Mouse (Mus musculus) erythroblast, embryonic 14.5 days (primary cell): ENCODE measurements at regions not wholly inside any gene's neighbourhood (a gene's known extent, or its start where the extent isn't known, plus 50 kb on each side); places are given as distances from the start of the nearest gene placed in this dataset.

Experiments used
- H3K27me3 ChIP-seq: 2 replicates; pipeline ENCODE4 v1.6.1; 2012; ENCODE audit warnings: inconsistent platforms; ENCODE audit not compliant: control insufficient read depth
- H3K36me3 ChIP-seq: 2 replicates; pipeline ENCODE4 v1.6.1; 2012; ENCODE audit warnings: mild to moderate bottlenecking, inconsistent platforms; ENCODE audit not compliant: control insufficient read depth
- H3K4me1 ChIP-seq: 2 replicates; pipeline ENCODE4 v1.6.1; 2012; ENCODE audit warnings: inconsistent platforms; ENCODE audit not compliant: control insufficient read depth
- H3K4me3 ChIP-seq: replicated peaks from 2 replicates; pipeline ENCODE3; 2012; ENCODE audit warnings: moderate library complexity, mild to moderate bottlenecking, inconsistent platforms
- H3K9me3 ChIP-seq: 2 replicates; pipeline ENCODE4 v1.6.1; 2012; ENCODE audit warnings: low read length, inconsistent platforms, mixed read lengths; ENCODE audit not compliant: control insufficient read depth
- GATA1 ChIP-seq: IDR thresholded peaks from 2 replicates; pipeline ENCODE4 v1.6.1; 2012; ENCODE audit warnings: low read length, inconsistent platforms, mixed read lengths
- TAL1 ChIP-seq: IDR thresholded peaks from 3 replicates; pipeline ENCODE4 v1.6.1; 2012; ENCODE audit warnings: low read length, inconsistent platforms, mixed read lengths

DNA sequence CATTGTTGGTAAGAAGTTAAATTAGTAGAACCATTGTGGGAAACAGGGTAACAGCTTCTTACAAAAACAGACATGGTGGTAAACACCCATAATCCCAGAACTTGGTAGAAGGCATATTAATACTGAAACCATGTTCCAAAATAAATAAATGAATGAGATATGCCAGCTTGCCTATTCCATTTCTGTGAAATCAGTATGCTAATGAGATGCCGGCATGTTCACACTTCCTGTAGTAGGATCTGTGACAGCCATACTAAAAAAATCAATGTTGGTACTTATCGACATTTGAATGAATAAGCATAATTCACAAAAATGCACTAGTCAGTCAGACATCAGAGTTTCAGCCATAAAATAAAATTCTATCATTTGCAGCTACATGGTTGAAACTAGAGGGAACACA, 559.7 kb upstream of the Atp2b1 start:
- H3K36me3 ChIP-seq = no peaks in the 10 kb centered on the region
- no peak for TF ChIP-seq GATA1
- no peak for TF ChIP-seq TAL1
- no peak overlapping the region for H3K4me3 ChIP-seq
- H3K27me3 ChIP-seq = no peaks in the 10 kb centered on the region
- no peaks in the 10 kb centered on the region for H3K4me1 ChIP-seq
- no peaks in the 10 kb centered on the region for H3K9me3 ChIP-seq

DNA sequence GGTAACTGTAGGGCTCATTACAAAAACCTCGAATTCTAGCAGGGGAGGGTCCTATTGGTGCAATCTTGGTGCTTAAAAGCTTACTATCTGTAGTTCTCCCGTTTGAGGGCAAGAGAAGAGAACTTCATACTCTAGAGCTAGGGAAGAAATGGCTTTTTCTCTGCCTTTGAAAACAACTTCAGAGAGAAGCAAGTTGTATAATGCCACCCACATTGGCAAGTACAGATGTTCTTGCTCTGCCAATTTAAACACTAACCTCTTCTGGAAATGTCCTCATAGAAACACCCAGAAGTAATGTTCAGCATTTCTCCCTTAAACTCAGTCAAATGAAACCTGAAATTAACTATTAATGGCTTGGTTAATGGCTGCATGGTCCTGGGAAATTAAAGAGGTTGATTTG, 549.6 kb upstream of the Atp2b1 start:
- Histone ChIP-seq H3K36me3 (no peaks in the 10 kb centered on the region), H3K4me1 (no peaks in the 10 kb centered on the region), H3K4me3 (no peak overlapping the region), H3K9me3 (peaks cover 3% of the 10 kb centered on the region; the same call in 1 of the 2 replicates), H3K27me3 (no peaks in the 10 kb centered on the region)
- TF ChIP-seq TAL1 (no peak), GATA1 (no peak)

DNA sequence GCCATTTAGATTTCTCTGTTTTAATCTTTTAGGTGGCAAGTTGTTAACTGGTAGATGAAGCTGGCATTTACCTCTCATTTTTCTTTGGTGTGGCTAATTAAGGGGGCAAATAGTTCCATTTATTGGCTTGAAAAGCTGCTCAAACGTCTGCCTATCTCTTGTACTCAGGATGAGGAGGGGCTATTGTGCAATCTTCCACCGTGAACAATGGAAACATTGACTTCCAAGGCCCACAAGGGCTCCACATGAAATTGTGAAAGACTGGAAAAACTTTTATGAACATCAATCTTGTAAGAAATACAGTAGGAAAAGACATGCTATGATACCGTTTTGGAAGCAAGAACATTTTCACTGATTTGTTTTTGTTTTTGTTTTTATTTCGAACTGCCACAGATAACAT, 541.6 kb upstream of the Atp2b1 start:
- TF ChIP-seq GATA1 (no peak), TAL1 (no peak)
- no peaks in the 10 kb centered on the region for H3K27me3 ChIP-seq
- no peaks in the 10 kb centered on the region for H3K36me3 ChIP-seq
- no peaks in the 10 kb centered on the region for H3K4me1 ChIP-seq
- H3K4me3 ChIP-seq = no peak overlapping the region
- peaks cover 3% of the 10 kb centered on the region; the same call in 1 of the 2 replicates for H3K9me3 ChIP-seq

DNA sequence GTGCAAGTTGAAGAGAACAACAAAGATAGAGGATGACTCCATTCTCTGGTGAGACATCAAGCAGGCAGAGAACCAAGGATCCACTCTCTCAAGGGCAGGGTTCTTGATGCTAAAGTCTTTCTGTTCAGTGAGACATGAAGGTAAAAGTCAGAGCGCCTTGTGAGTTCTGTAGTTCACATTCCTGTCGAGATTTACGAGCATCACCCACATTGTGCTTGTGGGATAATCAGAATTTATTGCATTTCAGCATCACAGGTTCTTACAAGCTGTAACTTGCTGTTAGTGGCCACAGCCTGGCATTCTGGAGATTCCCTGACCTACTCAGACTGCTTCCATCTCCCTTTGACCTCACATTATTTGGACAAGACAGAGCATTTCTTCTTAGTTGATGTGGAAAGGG, 540.9 kb upstream of the Atp2b1 start:
- Histone ChIP-seq H3K4me1 (no peaks in the 10 kb centered on the region), H3K27me3 (no peaks in the 10 kb centered on the region), H3K4me3 (no peak overlapping the region), H3K9me3 (peaks cover 3% of the 10 kb centered on the region; the same call in 1 of the 2 replicates), H3K36me3 (no peaks in the 10 kb centered on the region)
- TF ChIP-seq TAL1 (no peak), GATA1 (no peak)

DNA sequence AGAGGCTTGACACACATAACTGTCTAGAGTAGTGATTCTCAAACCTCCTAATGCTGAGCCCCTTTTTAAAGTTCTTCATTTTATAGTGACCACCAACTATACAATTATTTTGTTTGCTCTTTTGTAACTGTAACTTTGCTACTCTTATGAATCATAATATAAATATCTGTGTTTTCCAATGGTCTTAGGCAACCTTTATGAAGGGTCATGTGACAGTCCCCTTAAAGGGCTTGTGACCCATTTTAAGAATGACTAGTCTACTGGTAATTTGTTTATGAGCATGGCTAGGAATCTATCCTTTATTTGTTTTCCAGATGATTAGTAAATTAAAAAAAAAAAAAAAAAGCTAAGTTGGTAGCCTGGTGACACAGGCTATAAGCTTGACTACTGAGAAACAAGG, 539.5 kb upstream of the Atp2b1 start:
- Histone ChIP-seq H3K36me3 (no peaks in the 10 kb centered on the region), H3K27me3 (no peaks in the 10 kb centered on the region), H3K4me1 (no peaks in the 10 kb centered on the region), H3K9me3 (0 out of 2 replicates have a peak, but pooled peaks cover 2% of the 10 kb centered on the region), H3K4me3 (no peak overlapping the region)
- TF ChIP-seq TAL1 = no peak
- TF ChIP-seq GATA1 = no peak

DNA sequence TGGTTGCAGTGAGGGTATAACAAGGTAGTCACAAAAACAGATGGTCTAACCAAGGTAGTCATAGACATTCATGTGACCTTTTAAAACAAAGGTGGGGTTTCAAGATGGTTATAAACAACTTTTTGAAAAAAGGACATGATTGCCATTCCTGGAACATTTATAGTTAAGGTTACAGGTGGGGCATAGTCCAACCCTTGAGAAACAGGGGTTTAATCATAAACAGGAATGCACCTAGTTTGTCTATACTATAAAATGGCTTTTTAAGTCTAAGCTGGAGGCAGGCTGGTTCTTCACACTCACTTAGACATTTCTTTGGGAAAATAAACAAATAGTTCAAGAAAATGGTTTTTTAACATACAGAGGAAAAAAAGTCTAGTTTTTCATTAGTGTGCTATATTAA, 525.7 kb upstream of the Atp2b1 start:
- no peaks in the 10 kb centered on the region for H3K4me1 ChIP-seq
- TF ChIP-seq TAL1 = no peak
- no peak for TF ChIP-seq GATA1
- H3K36me3 ChIP-seq = no peaks in the 10 kb centered on the region
- H3K4me3 ChIP-seq = no peak overlapping the region
- no peaks in the 10 kb centered on the region for H3K9me3 ChIP-seq
- no peaks in the 10 kb centered on the region for H3K27me3 ChIP-seq

DNA sequence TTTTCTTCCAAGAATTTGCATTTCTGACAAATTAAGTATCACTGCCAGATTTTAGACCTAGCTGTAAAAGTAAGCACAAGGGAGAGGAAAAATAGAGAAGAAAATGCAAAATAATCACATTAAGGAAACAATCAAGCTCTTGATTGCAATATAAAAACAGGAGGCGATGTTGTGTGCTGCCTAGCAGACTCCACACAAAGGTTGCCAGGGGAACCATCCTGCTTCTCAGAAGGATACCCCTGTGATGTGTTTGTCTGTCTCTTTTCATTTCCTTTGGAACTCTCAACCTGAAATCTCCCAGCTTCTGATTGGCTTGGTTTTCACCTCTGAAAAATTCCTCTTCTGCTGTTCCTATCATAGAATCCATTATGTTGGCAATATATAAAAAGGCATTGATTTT, 514.3 kb upstream of the Atp2b1 start:
- Histone ChIP-seq H3K27me3 (no peaks in the 10 kb centered on the region), H3K36me3 (no peaks in the 10 kb centered on the region), H3K4me1 (no peaks in the 10 kb centered on the region), H3K4me3 (no peak overlapping the region), H3K9me3 (no peaks in the 10 kb centered on the region)
- no peak for TF ChIP-seq GATA1
- no peak for TF ChIP-seq TAL1

DNA sequence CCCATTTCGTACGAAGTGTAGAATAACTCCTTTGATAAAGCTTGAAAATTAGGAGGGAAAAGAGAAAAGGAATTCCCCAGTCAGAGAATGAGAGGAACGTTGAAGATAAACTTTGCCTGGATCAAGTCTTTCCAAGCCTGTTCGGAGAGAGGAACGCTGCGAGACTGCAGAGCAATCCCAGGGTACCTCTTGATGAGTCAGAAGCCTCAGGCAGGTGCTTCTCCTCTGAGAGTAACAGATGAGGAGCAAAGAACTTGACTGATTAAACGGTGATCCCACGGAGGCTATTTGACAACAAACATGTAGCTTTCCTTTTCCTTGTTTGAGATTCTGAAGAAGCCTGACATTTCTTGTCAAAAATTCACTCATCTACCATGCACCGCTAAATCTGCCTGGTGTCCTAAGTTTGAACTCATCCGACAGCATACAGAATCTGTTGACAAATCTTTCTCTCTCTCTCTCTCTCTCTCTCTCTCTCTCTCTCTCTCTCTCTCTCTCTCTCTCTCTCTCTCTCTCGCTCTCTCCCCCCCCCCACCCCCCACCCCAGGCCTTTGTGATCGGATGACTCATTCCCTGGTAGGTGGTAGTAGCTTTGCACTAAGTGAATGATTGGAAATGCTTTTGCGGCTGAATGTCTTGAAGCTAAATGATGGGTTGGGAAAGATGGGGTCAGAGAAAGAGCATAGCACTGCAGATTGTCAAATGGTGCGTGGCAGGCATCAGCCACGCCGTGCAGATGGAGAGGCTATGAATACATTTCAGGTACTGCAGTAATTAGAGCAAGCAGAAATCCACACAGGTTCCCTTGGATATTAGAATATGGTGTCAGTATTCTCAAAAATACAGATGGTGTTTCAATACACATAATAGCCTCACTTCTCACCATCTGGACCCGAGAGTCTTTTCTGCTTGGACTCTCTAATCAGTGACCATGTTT, 496.1 kb upstream of the Atp2b1 start:
- H3K4me1 ChIP-seq = no peaks in the 10 kb centered on the region
- H3K36me3 ChIP-seq = no peaks in the 10 kb centered on the region
- H3K9me3 ChIP-seq = no peaks in the 10 kb centered on the region
- no peak for TF ChIP-seq TAL1
- TF ChIP-seq GATA1 = no peak
- no peak overlapping the region for H3K4me3 ChIP-seq
- no peaks in the 10 kb centered on the region for H3K27me3 ChIP-seq

DNA sequence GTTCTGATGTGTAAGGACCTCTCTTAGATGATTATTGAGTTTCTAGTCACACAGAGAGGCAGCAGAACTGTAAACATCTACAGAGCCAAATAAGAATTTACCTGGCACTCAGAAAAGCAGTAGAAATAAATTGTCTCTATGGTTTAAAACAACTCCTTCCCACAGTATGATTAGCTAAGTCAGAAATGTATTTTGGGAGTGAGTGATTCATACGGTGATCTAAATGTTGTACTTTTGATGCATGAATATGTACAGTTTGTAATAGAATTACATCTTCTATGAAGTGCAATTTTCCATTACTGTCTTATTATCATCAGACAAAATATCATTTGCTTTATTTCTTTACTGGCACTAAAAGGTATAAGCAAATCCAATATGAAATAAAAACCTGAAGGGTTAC, 489.8 kb upstream of the Atp2b1 start:
- no peak overlapping the region for H3K4me3 ChIP-seq
- H3K36me3 ChIP-seq = no peaks in the 10 kb centered on the region
- H3K4me1 ChIP-seq = no peaks in the 10 kb centered on the region
- no peaks in the 10 kb centered on the region for H3K27me3 ChIP-seq
- no peak for TF ChIP-seq TAL1
- no peak for TF ChIP-seq GATA1
- H3K9me3 ChIP-seq = peaks cover 4% of the 10 kb centered on the region
